Mouse (Mus musculus) layer of hippocampus, adult 2 months (tissue): ENCODE data around the gene Dusp27. TPM values are rescaled to one million over a fixed set of nuclear protein-coding genes. Genes with fewer than 3 reads are reported as not detected.
A peak's percentile ranks its signal among the peaks of the same experiment; 100 is the strongest.

Source experiments
- DNase-seq, 2 experiments: peaks; one replicate each; pipeline ENCODE4 v3.0.0; 2022; ENCODE audit warnings: low spot score in 2 of 2
- H3K27ac ChIP-seq: fragments of 200-600 bp; 2 replicates; pipeline ENCODE4 v1.8.1; 2022
- H3K4me3 ChIP-seq: fragments of 200-600 bp; 2 replicates; pipeline ENCODE4 v1.8.1; 2022; ENCODE audit warnings: mild to moderate bottlenecking
- CTCF ChIP-seq: fragments of 200-600 bp; conservative IDR thresholded peaks from 2 replicates; pipeline ENCODE4 v1.8.1; 2022; ENCODE audit warnings: antibody characterized with exemption, mild to moderate bottlenecking, moderate library complexity
- total RNA-seq, 2 experiments: library from RNA; stranded (reverse); gene quantifications; 2 replicates each; pipeline ENCODE4 v1.2.3; 2021

The Dusp27 gene
- total RNA-seq, 2 experiments from 2014 or later, result not detected

GRCm38 (mm10) chr1:166115719-166116118 is 12.0 kb downstream of the Dusp27 start:
- Histone ChIP-seq H3K4me3 (no peak overlapping the region), H3K27ac (no peak overlapping the region)
- DNase-seq, result no peak
- TF ChIP-seq CTCF, result no peak

DNA sequence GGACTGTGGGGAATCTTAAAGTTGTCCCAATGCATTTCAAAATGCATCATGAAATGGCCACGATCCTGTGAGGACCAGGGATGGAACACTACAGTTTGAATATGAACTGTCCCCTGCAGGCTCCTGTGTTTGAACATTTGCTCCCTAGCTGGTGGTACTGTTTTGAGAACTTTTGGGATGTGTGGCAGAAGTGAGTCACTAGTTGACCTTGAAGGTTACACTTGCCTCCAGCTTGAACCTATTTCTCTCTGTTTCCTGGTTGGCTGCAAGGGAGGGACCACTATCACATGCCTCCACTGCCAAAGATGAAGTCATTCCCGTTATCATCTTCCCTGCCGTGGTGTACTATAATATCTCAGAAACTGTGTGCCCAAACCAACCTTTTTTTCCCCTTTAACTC is 12.7 kb downstream of the Dusp27 start:
- Histone ChIP-seq H3K27ac (no peak overlapping the region), H3K4me3 (no peak overlapping the region)
- DNase-seq, result no peak
- no peak for TF ChIP-seq CTCF

GRCm38 (mm10) chr1:166105464-166105863 is 22.3 kb downstream of the Dusp27 start:
- peak in 1 of 2 experiments; percentile 5 for DNase-seq
- no peak for TF ChIP-seq CTCF
- Histone ChIP-seq H3K4me3 (no peak overlapping the region), H3K27ac (no peak overlapping the region)

GRCm38 (mm10) chr1:166104858-166105257 is 22.9 kb downstream of the Dusp27 start:
- Histone ChIP-seq H3K4me3 (no peak overlapping the region), H3K27ac (no peak overlapping the region)
- no peak for DNase-seq
- TF ChIP-seq CTCF, result no peak

DNA sequence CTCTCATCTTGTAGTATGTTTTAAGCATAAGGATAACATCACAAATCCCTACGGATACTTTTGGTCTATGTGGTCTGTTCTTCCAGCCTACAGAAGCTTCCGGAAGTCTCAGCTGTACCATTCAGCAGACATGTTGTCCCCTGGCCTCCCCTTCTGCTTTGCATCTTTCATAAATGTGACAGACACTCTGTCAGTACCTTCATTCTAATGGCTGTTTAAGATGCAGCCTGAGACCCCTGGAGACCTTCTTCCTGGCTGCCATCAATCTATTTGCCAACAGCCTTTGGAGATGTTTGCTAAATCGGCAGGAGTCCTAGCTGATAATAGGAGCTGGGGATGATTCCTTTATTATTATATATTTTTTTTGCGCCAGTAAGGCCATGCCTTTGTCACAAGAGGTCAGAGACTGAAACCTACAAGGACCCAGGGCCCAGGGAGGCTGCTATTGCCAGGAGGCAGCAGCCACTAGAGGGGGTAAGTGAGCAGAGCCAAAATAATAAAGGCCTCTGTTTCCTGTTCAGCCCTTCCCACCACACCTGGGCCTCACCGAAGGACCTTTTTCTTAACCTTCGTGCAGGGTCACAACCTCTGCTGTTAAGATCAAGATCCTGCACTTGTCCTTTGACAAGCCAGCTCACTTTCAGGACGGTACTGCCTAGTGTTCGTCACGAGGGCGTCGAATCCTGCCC is 24.7 kb downstream of the Dusp27 start:
- Histone ChIP-seq H3K4me3 (no peak overlapping the region), H3K27ac (no peak overlapping the region)
- no peak for DNase-seq
- peak; percentile 78 for TF ChIP-seq CTCF

DNA sequence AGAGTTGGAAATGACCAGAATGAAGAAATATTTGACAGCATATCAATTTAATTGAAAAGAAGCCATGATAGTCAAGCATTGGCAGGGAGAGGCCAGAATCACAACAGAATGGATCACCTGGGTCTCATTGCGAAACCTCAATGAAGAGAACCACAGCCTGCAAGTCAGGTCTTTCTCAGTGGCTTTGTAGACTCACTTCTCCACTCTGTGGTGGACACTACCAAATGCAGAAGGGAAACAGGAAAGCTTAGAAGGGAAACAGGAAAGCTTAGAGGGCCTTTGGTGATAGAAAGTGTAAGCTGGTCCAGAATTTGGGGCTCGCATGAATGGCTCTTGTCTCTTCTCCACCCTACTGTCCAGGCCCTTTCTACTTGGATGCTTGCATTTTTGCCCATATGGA is 29.6 kb downstream of the Dusp27 start:
- no peak for DNase-seq
- no peak overlapping the region for H3K27ac ChIP-seq
- no peak overlapping the region for H3K4me3 ChIP-seq
- TF ChIP-seq CTCF, result no peak

- no peak for DNase-seq
- no peak for TF ChIP-seq CTCF
- no peak overlapping the region for H3K27ac ChIP-seq
Measured at GRCm38 (mm10) chr1:166094462-166094861, 33.3 kb downstream of the Dusp27 start.

GRCm38 (mm10) chr1:166090306-166090705 is 37.4 kb downstream of the Dusp27 start:
- DNase-seq, result no peak
- Histone ChIP-seq H3K4me3 (no peak overlapping the region), H3K27ac (no peak overlapping the region)
- no peak for TF ChIP-seq CTCF

More at GRCm38 (mm10) chr1:166094462-166094861, 33.3 kb downstream of the Dusp27 start:
- no peak overlapping the region for H3K4me3 ChIP-seq

GRCm38 (mm10) chr1:166089739-166090138 is 38.0 kb downstream of the Dusp27 start:
- no peak for TF ChIP-seq CTCF
- no peak for DNase-seq

DNA sequence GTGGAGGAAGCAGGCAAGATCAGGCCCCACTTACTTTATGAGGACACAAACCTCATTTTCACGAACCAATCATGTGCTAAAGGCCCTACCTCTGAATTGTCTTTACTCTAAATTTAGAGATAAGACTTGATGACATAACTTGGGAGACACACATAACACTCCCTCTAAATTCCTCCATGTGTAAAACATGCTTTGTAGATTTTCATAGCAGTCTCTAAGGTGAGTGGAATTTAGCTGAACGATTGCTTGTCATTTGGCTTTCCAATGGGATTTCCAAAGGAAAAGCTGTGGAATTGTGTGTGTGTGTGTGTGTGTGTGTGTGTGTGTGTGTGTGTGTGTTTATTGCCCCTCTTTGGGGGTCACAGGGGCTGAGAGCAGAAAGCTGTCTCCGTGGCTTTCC is 38.4 kb downstream of the Dusp27 start:
- TF ChIP-seq CTCF, result no peak

More at GRCm38 (mm10) chr1:166089739-166090138, 38.0 kb downstream of the Dusp27 start:
- no peak overlapping the region for H3K4me3 ChIP-seq
- H3K27ac ChIP-seq, result no peak overlapping the region

GRCm38 (mm10) chr1:166088446-166089170 is 39.1 kb downstream of the Dusp27 start:
- no peak for TF ChIP-seq CTCF
- H3K4me3 ChIP-seq, result no peak overlapping the region
- DNase-seq, result no peak
- H3K27ac ChIP-seq, result no peak overlapping the region

More for the DNA sequence above, 38.4 kb downstream of the Dusp27 start:
- no peak overlapping the region for H3K27ac ChIP-seq
- no peak overlapping the region for H3K4me3 ChIP-seq
- no peak for DNase-seq

- DNase-seq, result no peak
- no peak overlapping the region for H3K4me3 ChIP-seq
- TF ChIP-seq CTCF, result no peak
- H3K27ac ChIP-seq, result no peak overlapping the region
Measured at GRCm38 (mm10) chr1:166077052-166077735, 50.5 kb downstream of the Dusp27 start.

GRCm38 (mm10) chr1:166067856-166068440 is 59.8 kb downstream of the Dusp27 start:
- Histone ChIP-seq H3K27ac (no peak overlapping the region), H3K4me3 (no peak overlapping the region)
- no peak for TF ChIP-seq CTCF
- DNase-seq, result no peak
